Mouse (Mus musculus) gastrocnemius, adult 2 months (tissue): ENCODE data around the gene Med14. TPM values are rescaled to one million over a fixed set of nuclear protein-coding genes. Genes with fewer than 3 reads are reported as not detected.

Source experiments
- DNase-seq: peaks from one replicate; pipeline ENCODE4 v3.0.0; 2022
- H3K27ac ChIP-seq: fragments of 200-600 bp; 2 replicates; pipeline ENCODE4 v1.8.1; 2022; ENCODE audit warnings: mild to moderate bottlenecking
- H3K4me3 ChIP-seq: fragments of 200-600 bp; 2 replicates; pipeline ENCODE4 v1.8.1; 2022; ENCODE audit warnings: mild to moderate bottlenecking, moderate library complexity
- CTCF ChIP-seq: fragments of 200-600 bp; IDR thresholded peaks from 2 replicates; pipeline ENCODE4 v1.8.1; 2022; ENCODE audit warnings: antibody characterized with exemption, mild to moderate bottlenecking, moderate library complexity
- intact Hi-C: fragments of 180-260 bp; cut with DNase I; formaldehyde crosslinking; loops from one replicate; pipeline ENCODE4 v1.15.1; 2025
- total RNA-seq, 2 experiments: library from RNA; stranded (reverse); gene quantifications; 2 replicates each; pipeline ENCODE4 v1.2.3; 2021

Med14 gene
- total RNA-seq, 2 experiments from 2014 or later: 23.3 to 27.9 TPM

GRCm38 (mm10) chrX:12645531-12646304 lies 116.2 kb downstream of the Med14 start:
- H3K27ac ChIP-seq: no peak overlapping the region

GRCm38 (mm10) chrX:12644976-12645375 lies 116.9 kb downstream of the Med14 start:
- DNase-seq: no peak
- Histone ChIP-seq H3K27ac (no peak overlapping the region), H3K4me3 (no peak overlapping the region)
- intact Hi-C loops: loop anchor here (10.0 kb wide), 1 partner anchor 100 kb away; no protein-coding TSS in a partner anchor
- no peak for TF ChIP-seq CTCF

More at GRCm38 (mm10) chrX:12645531-12646304, 116.2 kb downstream of the Med14 start:
- no peak for TF ChIP-seq CTCF
- H3K4me3 ChIP-seq: no peak overlapping the region
- intact Hi-C loops: loop anchor here (10.0 kb wide), 1 partner anchor 101 kb away; no protein-coding TSS in a partner anchor
- DNase-seq: no peak

Other genes with a start within 250 kb of the Med14 start
- gene Atp6ap2, start 174.3 kb downstream of the Med14 start, total RNA-seq: 10 to 100 TPM; 12.2 to 15.7 TPM
- gene 1810030O07Rik, start 88.4 kb downstream of the Med14 start, total RNA-seq: 1 to 10 TPM; 4.9 to 8.6 TPM